Mouse (Mus musculus) stomach, postnatal 0 days (tissue): Measurements from ENCODE around the gene Auh.

ENCODE experiments used
- CTCF ChIP-seq: IDR thresholded peaks from 2 replicates; pipeline ENCODE4 v1.5.1; 2016; ENCODE audit warnings: antibody characterized with exemption, low read depth, mild to moderate bottlenecking, moderate library complexity
- EP300 ChIP-seq: optimal IDR thresholded peaks from 2 replicates; pipeline ENCODE3; 2016; ENCODE audit warnings: antibody characterized with exemption

DNA sequence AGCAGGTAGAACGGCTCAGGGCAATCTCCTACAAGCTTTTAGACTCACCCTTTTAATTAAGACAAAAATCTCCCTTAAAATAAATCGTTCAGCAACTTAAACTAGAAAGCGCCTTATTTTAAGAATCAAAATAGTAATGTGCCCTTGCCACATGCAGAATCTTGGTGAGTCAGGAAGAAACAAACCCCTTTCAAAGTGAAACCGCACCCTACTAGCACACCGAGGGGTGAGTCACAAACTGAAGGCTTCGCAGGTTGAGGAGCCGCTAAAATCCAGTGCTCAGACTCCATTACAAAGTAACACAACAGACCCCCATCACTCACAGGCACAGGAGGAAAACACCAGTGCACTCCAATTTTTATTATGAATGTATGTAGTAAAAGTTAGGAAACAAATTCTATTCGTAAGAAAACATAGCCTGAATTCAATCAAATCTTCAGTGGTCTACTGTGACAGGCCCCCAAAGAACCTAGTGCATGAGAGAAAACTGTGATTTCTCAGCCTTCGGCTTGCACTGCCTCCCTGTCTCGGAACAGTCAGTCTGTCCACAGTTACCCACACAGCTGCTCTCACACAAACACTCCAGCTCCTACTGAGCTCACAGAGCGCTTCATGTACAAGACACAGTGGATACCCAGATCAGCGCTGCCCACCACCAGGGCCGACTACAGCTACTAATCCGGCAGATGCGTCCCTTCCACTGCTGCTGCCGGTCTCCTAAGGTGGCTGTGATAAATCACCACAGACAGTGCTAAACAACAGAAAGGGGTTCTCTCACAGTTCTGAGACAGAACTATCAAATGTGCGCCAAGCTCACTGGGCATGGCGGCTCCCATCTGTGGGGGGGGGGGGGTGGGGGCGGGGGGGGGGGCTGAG lies 46.2 kb downstream of the Auh start:
- TF ChIP-seq EP300 (no peak), CTCF (no peak)
